Mouse (Mus musculus): ENCODE measurements around the gene Tac4.

DNA sequence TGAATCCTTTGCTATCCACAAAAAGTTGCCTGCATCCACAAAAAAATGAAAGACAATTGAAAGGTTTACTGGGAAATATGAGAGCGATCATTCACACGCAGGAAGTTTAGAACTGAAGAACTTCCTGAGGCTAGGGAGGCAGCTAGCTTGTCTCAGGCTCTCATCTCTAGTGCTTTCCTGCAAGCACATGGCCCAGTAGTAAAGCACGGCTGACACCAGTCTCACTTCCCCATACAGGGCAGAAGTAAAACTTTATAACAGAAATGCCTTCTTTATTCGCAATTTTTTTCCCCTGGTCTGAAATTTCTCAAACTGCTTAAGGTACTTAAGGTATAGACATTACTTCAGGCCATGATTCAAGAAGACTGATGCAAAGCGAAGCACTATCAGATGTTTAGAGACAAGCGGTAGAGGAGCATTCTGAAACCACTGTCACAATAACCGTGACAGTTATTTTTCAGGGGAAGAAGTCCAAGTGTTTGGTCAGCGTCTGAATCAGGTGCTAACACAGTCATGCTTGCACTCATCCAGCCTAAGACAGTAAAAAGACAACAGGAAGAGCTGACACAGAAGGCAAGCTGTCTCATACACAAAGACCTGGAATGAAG lies 31.8 kb downstream of the Tac4 start:
- TF ChIP-seq CTCF (IDR thresholded peaks at IDR 0.05; ENCODE audit: insufficient read depth, low read depth, low read length) (no peak), POLR2A (IDR thresholded peaks at IDR 0.05; ENCODE audit: insufficient read depth, low read depth, low read length) (no peak)
